Mouse (Mus musculus): ENCODE measurements around the gene Trhde.
A peak's percentile ranks its signal among the peaks of the same experiment; 100 is the strongest.

Gene Trhde

DNA sequence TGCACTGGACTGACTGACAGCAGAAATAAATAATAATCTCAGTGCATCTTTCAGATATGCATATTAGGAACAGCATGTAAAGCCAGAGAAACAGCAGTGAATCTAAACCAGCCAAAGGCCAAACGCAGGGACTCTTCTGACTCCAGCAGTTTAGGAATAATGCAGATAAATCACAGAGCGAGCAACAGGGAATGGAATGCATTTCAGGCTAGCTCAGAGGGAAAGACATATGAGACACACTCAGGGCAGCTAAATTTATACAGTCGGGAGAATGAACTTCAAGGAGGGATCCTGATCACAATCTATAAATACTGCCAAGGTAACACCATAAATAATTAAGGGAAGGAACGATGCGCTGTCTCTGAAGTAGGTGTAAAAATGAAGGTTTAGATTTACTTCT lies 66.4 kb downstream of the Trhde start:
- peak; percentile 21 for DNase-seq (ENCODE audit: low read depth, low spot score)

DNA sequence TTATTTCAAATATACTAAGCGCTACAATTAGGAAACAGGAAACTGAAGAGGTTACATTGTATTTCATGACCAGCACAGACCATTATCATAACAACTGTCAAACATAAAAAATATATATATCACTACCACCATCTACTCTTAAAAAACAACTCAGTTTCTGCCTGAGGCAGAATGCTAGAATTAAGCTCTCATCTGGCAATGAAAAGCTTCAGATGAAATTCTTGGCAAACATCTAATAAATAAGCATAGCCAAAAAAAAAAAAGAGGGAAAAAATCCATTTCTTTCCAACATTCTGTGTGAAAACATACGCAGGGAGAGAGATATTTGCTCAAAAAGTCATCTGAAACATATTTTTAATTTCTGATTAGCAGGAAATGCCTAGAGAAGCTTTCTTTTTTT lies 67.0 kb downstream of the Trhde start:
- DNase-seq (ENCODE audit: low read depth, low spot score), result peak; percentile 41

- DNase-seq (ENCODE audit: low read depth, low spot score), result peak; percentile 55
These were observed 76.5 kb downstream of the Trhde start for GRCm38 (mm10) chr10:114725591-114725990.

- no peak for DNase-seq (ENCODE audit: low read depth, low spot score)
These were observed 100.3 kb downstream of the Trhde start for GRCm38 (mm10) chr10:114701791-114702190.

GRCm38 (mm10) chr10:114671791-114672415 lies 130.2 kb downstream of the Trhde start:
- DNase-seq (ENCODE audit: low read depth, low spot score), result peak; percentile 12

DNA sequence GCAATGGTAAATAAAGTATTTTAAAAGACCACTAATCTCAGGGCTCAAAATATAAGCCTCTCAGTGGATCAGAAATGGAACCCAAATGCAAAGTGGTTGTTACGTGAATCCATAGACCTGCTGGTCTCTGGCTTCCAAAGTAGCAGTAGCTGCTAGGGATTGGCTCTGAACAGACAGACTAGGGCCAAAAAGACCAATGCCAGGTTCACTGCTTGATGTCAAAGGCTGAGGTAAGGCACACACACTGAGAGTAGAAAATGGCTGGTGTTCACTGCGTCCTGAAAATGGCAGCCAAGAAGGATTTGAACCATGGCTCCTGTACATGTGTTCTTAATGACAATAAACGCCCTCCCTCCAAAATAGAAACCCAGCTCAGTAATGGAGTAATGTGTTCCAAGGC lies 209.1 kb downstream of the Trhde start:
- peak; percentile 76 for DNase-seq (ENCODE audit: low read depth, low spot score)

DNA sequence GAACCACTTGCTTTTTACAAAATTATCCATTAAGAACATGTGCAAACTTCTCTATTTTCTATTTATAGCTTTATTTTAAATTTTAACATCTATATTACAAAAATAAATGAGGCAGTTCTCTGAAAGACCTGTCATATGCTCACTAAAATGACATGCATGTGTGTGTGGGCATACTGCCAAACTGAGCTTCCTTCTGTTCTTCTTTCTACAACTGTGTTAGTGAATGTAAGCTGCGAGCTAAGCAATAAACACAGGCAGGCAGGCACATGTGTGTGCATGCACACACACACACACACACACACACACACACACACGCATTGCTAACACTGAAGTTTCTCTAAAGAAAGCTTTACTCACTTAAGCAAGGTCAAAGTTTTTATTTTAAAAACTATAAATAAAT lies 223.2 kb downstream of the Trhde start:
- peak; percentile 85 for DNase-seq (ENCODE audit: low read depth, low spot score)

- DNase-seq (ENCODE audit: low read depth, low spot score), result peak; percentile 82
These were observed 234.2 kb downstream of the Trhde start for GRCm38 (mm10) chr10:114567891-114568290.

DNA sequence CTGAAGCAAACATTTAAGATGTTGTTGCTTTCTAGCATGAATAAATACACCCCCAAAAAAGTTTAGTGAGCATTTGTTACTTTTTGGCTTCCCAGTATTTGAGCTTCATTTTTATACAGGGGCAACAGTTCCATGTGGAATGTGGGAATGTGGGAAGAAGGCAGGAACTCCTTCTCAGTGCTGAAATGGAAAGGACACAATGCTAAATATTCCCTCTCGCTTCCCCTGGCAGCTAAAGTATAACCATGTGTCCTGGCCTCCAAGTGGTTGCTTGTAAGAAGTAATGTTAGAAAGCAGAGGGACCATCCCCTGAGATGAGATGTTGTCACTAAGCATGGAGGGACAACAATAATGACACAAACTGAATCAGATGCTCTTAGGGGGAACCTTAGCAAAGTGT lies 292.9 kb downstream of the Trhde start:
- DNase-seq (ENCODE audit: low read depth, low spot score), result peak; percentile 77

- peak; percentile 44 for DNase-seq (ENCODE audit: low read depth, low spot score)
These were observed 313.3 kb downstream of the Trhde start for GRCm38 (mm10) chr10:114488806-114489205.

DNA sequence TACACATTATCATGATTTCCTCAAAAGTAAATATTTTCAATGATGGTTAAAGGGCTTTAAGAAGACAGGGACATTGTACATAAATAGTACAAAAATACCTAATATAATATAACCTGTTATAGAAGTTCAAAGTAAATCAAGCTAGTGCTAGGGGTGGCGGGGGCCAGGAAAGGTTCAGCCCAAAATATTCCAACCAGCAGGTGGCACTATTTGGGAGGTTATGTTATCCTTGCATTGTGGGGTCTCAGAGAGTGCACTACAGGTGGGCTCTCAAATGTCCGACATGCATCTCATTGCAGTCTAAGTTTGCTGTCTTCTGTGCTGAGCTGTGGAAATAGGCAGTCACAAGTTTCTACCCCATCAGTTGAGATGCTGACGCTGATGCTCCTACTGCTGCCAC lies 346.5 kb downstream of the Trhde start:
- no peak for DNase-seq (ENCODE audit: low read depth, low spot score)

DNA sequence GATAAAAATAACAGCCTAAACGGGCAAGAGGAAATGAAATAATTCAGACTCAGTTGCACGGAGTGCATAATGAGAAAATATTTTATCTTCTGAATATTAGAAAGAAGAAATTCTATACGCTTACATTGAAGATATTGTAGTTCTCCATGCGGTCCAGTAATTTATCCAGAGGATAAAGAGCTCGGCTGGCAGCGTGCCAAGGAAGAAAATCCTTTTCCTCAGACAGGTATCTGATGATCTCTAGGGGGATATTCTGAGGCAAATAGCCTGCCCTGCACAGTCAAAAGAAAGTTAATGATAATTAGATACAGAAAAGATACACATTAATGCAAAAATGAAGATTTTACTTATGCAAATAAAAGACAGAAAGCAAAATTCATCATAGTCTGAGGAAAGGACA lies 354.0 kb downstream of the Trhde start:
- DNase-seq (ENCODE audit: low read depth, low spot score), result no peak

GRCm38 (mm10) chr10:114418956-114419530 lies 383.1 kb downstream of the Trhde start:
- DNase-seq (ENCODE audit: low read depth, low spot score), result no peak

DNA sequence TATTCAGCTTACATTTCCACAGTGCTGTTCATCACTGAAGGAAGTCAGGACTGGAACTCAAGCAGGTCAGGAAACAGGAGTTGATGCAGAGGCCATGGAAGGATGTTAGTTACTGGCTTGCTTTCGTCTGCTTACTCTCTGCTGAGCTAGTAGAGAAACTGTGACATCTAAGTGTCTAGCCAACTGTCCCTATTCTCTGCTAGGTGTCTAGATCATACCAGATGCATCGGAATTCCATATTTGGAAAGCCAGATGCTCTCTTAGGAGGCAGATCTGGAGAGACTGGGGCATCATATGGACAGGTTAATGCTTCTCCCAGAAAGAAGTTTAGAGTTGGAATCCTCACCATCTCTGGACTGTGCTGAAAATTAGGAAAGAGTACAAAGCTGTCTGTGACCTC lies 386.4 kb downstream of the Trhde start:
- peak; percentile 44 for DNase-seq (ENCODE audit: low read depth, low spot score)

DNA sequence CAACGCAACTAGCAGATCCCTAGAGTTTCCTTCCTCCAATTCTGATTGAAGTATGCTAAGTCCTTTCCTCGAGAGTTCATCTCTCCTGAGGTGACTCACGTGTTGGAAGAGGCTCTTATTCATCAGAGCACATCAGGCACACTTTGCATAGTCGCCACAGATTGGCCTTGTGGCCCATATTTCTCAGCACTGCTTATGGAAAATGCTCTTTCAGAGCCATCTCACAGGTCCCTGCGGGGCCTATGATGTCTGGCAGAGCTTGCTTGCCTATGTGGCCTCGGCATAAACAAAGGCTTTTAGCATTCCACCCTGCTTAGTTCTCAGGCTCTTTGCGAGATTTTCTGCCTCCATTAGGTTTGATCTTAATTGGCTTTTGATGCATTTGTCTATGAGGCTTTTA lies 396.8 kb downstream of the Trhde start:
- no peak for DNase-seq (ENCODE audit: low read depth, low spot score)

DNA sequence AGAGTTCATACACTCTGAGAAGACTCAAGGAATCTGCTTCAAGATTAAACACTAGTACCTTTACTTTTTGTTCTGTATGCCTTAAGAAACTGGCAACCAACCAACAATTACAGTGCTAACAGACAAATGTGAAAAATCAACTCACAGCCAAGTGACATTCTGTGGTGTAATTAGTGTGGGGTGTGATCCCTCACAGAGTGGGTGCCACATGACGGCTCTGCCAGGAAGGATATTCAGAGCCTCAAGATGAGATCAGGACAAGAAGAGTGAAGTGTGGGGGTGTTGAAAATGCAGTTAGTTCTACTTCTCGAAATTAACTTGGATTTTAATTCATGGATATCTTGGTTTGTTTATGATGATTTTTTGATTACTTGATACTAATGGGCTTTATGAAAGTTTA lies 398.3 kb downstream of the Trhde start:
- DNase-seq (ENCODE audit: low read depth, low spot score), result peak; percentile 51

- no peak for DNase-seq (ENCODE audit: low read depth, low spot score)
These were observed 431.3 kb downstream of the Trhde start for GRCm38 (mm10) chr10:114370804-114371203.

DNA sequence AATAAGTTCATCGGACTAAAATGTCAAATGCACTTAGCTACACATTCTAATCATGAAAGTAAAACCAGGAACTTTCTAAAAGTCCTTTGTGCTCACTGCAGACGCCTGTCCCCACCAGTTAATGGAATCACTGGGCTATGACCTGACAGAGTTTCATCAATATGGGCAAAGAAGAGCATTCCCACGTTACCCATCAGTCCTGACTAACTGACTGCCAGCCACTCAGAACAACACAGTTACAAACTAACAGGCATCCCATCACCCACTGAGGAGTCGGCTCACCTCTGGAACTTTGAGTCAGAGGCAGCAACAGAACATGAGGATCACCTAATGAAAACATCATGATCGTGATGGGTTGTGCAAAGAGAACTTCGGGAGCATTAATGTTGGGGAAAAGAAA lies 438.7 kb downstream of the Trhde start:
- no peak for DNase-seq (ENCODE audit: low read depth, low spot score)

DNA sequence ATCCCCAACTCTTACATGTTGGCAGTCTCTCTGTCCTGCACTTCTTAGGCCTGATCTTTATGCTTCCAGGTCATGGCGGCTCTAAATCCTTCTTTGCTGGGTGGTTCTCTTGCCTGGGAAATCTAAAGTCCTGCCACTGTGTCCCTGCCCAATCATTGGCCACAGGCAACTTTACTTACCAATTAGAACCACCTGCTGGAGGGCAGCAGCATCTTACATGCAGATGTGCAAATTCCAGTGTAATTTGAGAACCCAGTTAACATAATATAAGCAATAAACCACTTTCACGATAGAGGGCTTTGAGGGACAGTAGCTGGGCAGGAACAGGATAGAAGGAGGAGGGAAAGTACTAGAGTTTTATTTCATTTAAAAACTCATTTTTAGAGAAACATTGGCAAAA lies 439.5 kb downstream of the Trhde start:
- DNase-seq (ENCODE audit: low read depth, low spot score), result no peak
